Mouse (Mus musculus) liver, embryonic 14.5 days (tissue): ENCODE data around the gene Mdm4.

ENCODE experiments used
- CTCF ChIP-seq: IDR thresholded peaks from 2 replicates; pipeline ENCODE4 v1.5.1; 2016; ENCODE audit warnings: antibody characterized with exemption, low read depth, control low read depth
- EP300 ChIP-seq: IDR thresholded peaks from 2 replicates; pipeline ENCODE4 v1.6.1; 2016; ENCODE audit warnings: antibody characterized with exemption, low read depth

- TF ChIP-seq CTCF = no peak
- TF ChIP-seq EP300 = no peak
Measured at GRCm38 (mm10) chr1:132991580-132991979, 38.8 kb downstream of the Mdm4 start.
